Mouse (Mus musculus) heart, embryonic 14.5 days (tissue): ENCODE results near the gene Syn3. TPM values are rescaled to one million over a fixed set of nuclear protein-coding genes. Genes with fewer than 3 reads are reported as not detected.

Experiments used
- ATAC-seq: fragments of 200-750 bp; cut with Nextera tagmentation; 2 replicates; pipeline ENCODE4 v1.8.0; 2017; ENCODE audit warnings: low read depth, moderate TSS enrichment; ENCODE audit not compliant: insufficient number of reproducible peaks, insufficient read depth, low FRiP score
- H3K27ac ChIP-seq, 2 experiments: fragments of 200-500 bp in 1 of 2; fragments of 300-500 bp in 1 of 2; sonication (generic) in 1 of 2; replicated peaks in 1 of 2; 2 replicates each; pipeline ENCODE4 v1.5.1; 2012 to 2014; ENCODE audit warnings: low read depth in 2 of 2, low read length in 2 of 2, control low read depth in 1 of 2, mild to moderate bottlenecking in 1 of 2, mixed read lengths in 1 of 2; ENCODE audit not compliant: control insufficient read depth in 1 of 2, insufficient read depth in 1 of 2
- H3K27me3 ChIP-seq: fragments of 300-500 bp; sonication (generic); 2 replicates; pipeline ENCODE4 v1.6.1; 2014; ENCODE audit warnings: mild to moderate bottlenecking, low read length, control low read depth; ENCODE audit not compliant: control insufficient read depth, insufficient read depth
- H3K36me3 ChIP-seq: fragments of 300-500 bp; sonication (generic); 2 replicates; pipeline ENCODE4 v1.6.1; 2014; ENCODE audit warnings: mild to moderate bottlenecking, control low read depth, low read length, mixed read lengths; ENCODE audit not compliant: control insufficient read depth, insufficient read depth
- H3K4me1 ChIP-seq, 2 experiments: fragments of 200-500 bp in 1 of 2; fragments of 300-500 bp in 1 of 2; sonication (generic) in 1 of 2; 2 replicates each; pipeline ENCODE4 v1.6.1; 2012 to 2014; ENCODE audit warnings: low read length in 2 of 2, control low read depth in 1 of 2, mixed read lengths in 1 of 2; ENCODE audit not compliant: control insufficient read depth in 2 of 2, insufficient read depth in 2 of 2
- H3K4me2 ChIP-seq: fragments of 300-500 bp; sonication (generic); 2 replicates; pipeline ENCODE4 v1.6.1; 2014; ENCODE audit warnings: mild to moderate bottlenecking, low read length
- H3K4me3 ChIP-seq, 2 experiments: fragments of 200-500 bp in 1 of 2; fragments of 300-500 bp in 1 of 2; sonication (generic) in 1 of 2; 2 replicates each; pipeline ENCODE4 v1.5.1; 2012 to 2014; ENCODE audit warnings: low read length in 2 of 2, mild to moderate bottlenecking in 2 of 2, control low read depth in 1 of 2, low read depth in 1 of 2, moderate library complexity in 1 of 2; ENCODE audit not compliant: control insufficient read depth in 1 of 2, insufficient read depth in 1 of 2
- H3K9ac ChIP-seq: fragments of 300-500 bp; sonication (generic); 2 replicates; pipeline ENCODE4 v1.6.1; 2014; ENCODE audit warnings: mild to moderate bottlenecking, low read length
- H3K9me3 ChIP-seq: fragments of 300-500 bp; sonication (generic); 2 replicates; pipeline ENCODE4 v1.6.1; 2016; ENCODE audit warnings: low read length, control low read depth; ENCODE audit not compliant: control insufficient read depth
- WGBS: fragments of 180-500 bp; shearing (Covaris S2); extraction: QIAGEN DNeasy Blood & Tissue Kit; methylation state at CpG from one replicate; pipeline ENCODE4 v1.1.7; 2014; 5-methylcytosine and 5-hydroxymethylcytosine counted together
- polyA plus RNA-seq: library from polyadenylated mRNA; unstranded; fragments of >200 nt; fragmentation: Nextera tagmentation; extraction: Ambion mirVana; gene quantifications from 2 replicates; pipeline ENCODE4 v1.2.1, GENCODE M21; 2014

Gene Syn3
- polyA plus RNA-seq, 1 experiment from 2014 or later, result 1.1 TPM

- no peak overlapping the region for H3K9ac ChIP-seq
- H3K9me3 ChIP-seq, result no peaks in the 10 kb centered on the region
- no peak overlapping the region for H3K27ac ChIP-seq
- no peak for ATAC-seq
- 72% methylated on average over 9 of the region's 9 CpGs for WGBS
- H3K36me3 ChIP-seq, result no peaks in the 10 kb centered on the region
- no peak overlapping the region for H3K4me2 ChIP-seq
- H3K27me3 ChIP-seq, result no peaks in the 10 kb centered on the region
- H3K4me1 ChIP-seq, result no peaks in the 10 kb centered on the region
- no peak overlapping the region for H3K4me3 ChIP-seq
Observed at GRCm38 (mm10) chr10:86079921-86080320, 418.8 kb downstream of the Syn3 start.

- 0 out of 2 replicates have a peak, but pooled peaks cover under 1% of the 10 kb centered on the region for H3K9me3 ChIP-seq
- ATAC-seq, result no peak
- H3K27ac ChIP-seq, result no peak overlapping the region
- H3K4me3 ChIP-seq, result no peak overlapping the region
- no peak overlapping the region for H3K9ac ChIP-seq
- 89% methylated on average over 2 of the region's 2 CpGs for WGBS
- H3K36me3 ChIP-seq, result no peaks in the 10 kb centered on the region
- no peaks in the 10 kb centered on the region for H3K4me1 ChIP-seq
- no peaks in the 10 kb centered on the region for H3K27me3 ChIP-seq
- no peak overlapping the region for H3K4me2 ChIP-seq
Observed at GRCm38 (mm10) chr10:86078761-86079160, 419.9 kb downstream of the Syn3 start.

GRCm38 (mm10) chr10:86077272-86077671 is 421.4 kb downstream of the Syn3 start:
- 0 out of 2 replicates have a peak, but pooled peaks cover 3% of the 10 kb centered on the region for H3K9me3 ChIP-seq
- no peak overlapping the region for H3K4me2 ChIP-seq
- H3K36me3 ChIP-seq, result no peaks in the 10 kb centered on the region

GRCm38 (mm10) chr10:86074971-86075711 is 423.6 kb downstream of the Syn3 start:
- Histone ChIP-seq H3K9me3 (0 out of 2 replicates have a peak, but pooled peaks cover 3% of the 10 kb centered on the region), H3K4me3 (no peak overlapping the region), H3K4me2 (no peak overlapping the region), H3K9ac (no peak overlapping the region), H3K27me3 (no peaks in the 10 kb centered on the region), H3K36me3 (no peaks in the 10 kb centered on the region), H3K4me1 (no peaks in the 10 kb centered on the region), H3K27ac (no peak overlapping the region)
- whole genome bisulfite sequencing, result 76% methylated on average over 9 of the region's 9 CpGs
- no peak for ATAC-seq

More at GRCm38 (mm10) chr10:86077272-86077671, 421.4 kb downstream of the Syn3 start:
- WGBS, result 69% methylated on average over 2 of the region's 2 CpGs
- no peak overlapping the region for H3K9ac ChIP-seq
- no peak overlapping the region for H3K27ac ChIP-seq
- no peaks in the 10 kb centered on the region for H3K4me1 ChIP-seq
- H3K27me3 ChIP-seq, result no peaks in the 10 kb centered on the region
- no peak for ATAC-seq
- no peak overlapping the region for H3K4me3 ChIP-seq

- no peak overlapping the region for H3K4me3 ChIP-seq
- H3K36me3 ChIP-seq, result no peaks in the 10 kb centered on the region
- no peaks in the 10 kb centered on the region for H3K4me1 ChIP-seq
- no peak overlapping the region for H3K9ac ChIP-seq
- WGBS, result 77% methylated on average over 4 of the region's 4 CpGs
- no peak overlapping the region for H3K27ac ChIP-seq
- no peak for ATAC-seq
- H3K9me3 ChIP-seq, result 0 out of 2 replicates have a peak, but pooled peaks cover 3% of the 10 kb centered on the region
- H3K27me3 ChIP-seq, result no peaks in the 10 kb centered on the region
- no peak overlapping the region for H3K4me2 ChIP-seq
Observed at GRCm38 (mm10) chr10:86074134-86074533, 424.6 kb downstream of the Syn3 start.

GRCm38 (mm10) chr10:86070751-86071150 is 427.9 kb downstream of the Syn3 start:
- no peak overlapping the region for H3K9ac ChIP-seq
- ATAC-seq, result no peak
- no peak overlapping the region for H3K27ac ChIP-seq
- no peaks in the 10 kb centered on the region for H3K4me1 ChIP-seq
- H3K27me3 ChIP-seq, result no peaks in the 10 kb centered on the region
- 66% methylated on average over 3 of the region's 3 CpGs for WGBS
- H3K4me3 ChIP-seq, result no peak overlapping the region
- H3K36me3 ChIP-seq, result no peaks in the 10 kb centered on the region
- 0 out of 2 replicates have a peak, but pooled peaks cover 3% of the 10 kb centered on the region for H3K9me3 ChIP-seq
- no peak overlapping the region for H3K4me2 ChIP-seq

GRCm38 (mm10) chr10:86069341-86069740 is 429.4 kb downstream of the Syn3 start:
- Histone ChIP-seq H3K4me1 (peaks cover 2 to 3% of the 10 kb centered on the region in 2 experiments; a peak in 2 of 4 replicates), H3K4me2 (no peak overlapping the region)
- no peak for ATAC-seq

More at GRCm38 (mm10) chr10:86069341-86069740, 429.4 kb downstream of the Syn3 start:
- Histone ChIP-seq H3K36me3 (no peaks in the 10 kb centered on the region), H3K27me3 (no peaks in the 10 kb centered on the region), H3K4me3 (no peak overlapping the region), H3K27ac (no peak overlapping the region), H3K9ac (no peak overlapping the region), H3K9me3 (0 out of 2 replicates have a peak, but pooled peaks cover 3% of the 10 kb centered on the region)
- WGBS, result 65% methylated on average over 3 of the region's 3 CpGs
